Mouse (Mus musculus) embryo, embryonic 11.5 days (tissue): ENCODE results near the gene Tmem192.
"Not testable (repeated sequence)": the region's sequence is repeated elsewhere in the genome, so short reads cannot be mapped to it uniquely, and the experiment has no call there.

ENCODE experiments used
- DNase-seq: peaks from one replicate; pipeline ENCODE4 v3.0.0-alpha.2; 2012; ENCODE audit warnings: low read depth, low spot score

Gene Tmem192

GRCm38 (mm10) chr8:64962836-64963235 is 15.9 kb downstream of the Tmem192 start:
- no peak for DNase-seq

- DNase-seq = no peak
Measured at GRCm38 (mm10) chr8:64983150-64983897, 36.3 kb downstream of the Tmem192 start.

GRCm38 (mm10) chr8:64987731-64988130 is 40.7 kb downstream of the Tmem192 start, which contains the start of gene Trim75:
Trim75 (minus strand) TSS chr8:64987831.
- DNase-seq = no peak

- no peak for DNase-seq
Measured at GRCm38 (mm10) chr8:64998806-64999365, 51.9 kb downstream of the Tmem192 start.

- not testable (repeated sequence) for DNase-seq
Measured at GRCm38 (mm10) chr8:65007616-65008015, 60.6 kb downstream of the Tmem192 start.

GRCm38 (mm10) chr8:65018423-65018822 is 71.4 kb downstream of the Tmem192 start, which contains the start of the genes Trim61 and Trim60:
Trim61 (minus strand) TSS chr8:65018523.
Trim60 (minus strand) TSS chr8:65018584.
- DNase-seq = no peak
